Mouse (Mus musculus) colon, adult 2 months (tissue): Measurements from ENCODE around the gene Akt1s1. TPM values are rescaled to one million over a fixed set of nuclear protein-coding genes. Genes with fewer than 3 reads are reported as not detected.

Source experiments
- polyA plus RNA-seq: library from polyadenylated mRNA; depleted of rRNA; stranded (reverse); fragments of >200 nt; gene quantifications from 2 replicates; pipeline ENCODE4 v1.2.3, GENCODE M21; 2012; rRNA removed

Gene Akt1s1
- polyA plus RNA-seq = 188 and 210 TPM in 2 replicates

DNA sequence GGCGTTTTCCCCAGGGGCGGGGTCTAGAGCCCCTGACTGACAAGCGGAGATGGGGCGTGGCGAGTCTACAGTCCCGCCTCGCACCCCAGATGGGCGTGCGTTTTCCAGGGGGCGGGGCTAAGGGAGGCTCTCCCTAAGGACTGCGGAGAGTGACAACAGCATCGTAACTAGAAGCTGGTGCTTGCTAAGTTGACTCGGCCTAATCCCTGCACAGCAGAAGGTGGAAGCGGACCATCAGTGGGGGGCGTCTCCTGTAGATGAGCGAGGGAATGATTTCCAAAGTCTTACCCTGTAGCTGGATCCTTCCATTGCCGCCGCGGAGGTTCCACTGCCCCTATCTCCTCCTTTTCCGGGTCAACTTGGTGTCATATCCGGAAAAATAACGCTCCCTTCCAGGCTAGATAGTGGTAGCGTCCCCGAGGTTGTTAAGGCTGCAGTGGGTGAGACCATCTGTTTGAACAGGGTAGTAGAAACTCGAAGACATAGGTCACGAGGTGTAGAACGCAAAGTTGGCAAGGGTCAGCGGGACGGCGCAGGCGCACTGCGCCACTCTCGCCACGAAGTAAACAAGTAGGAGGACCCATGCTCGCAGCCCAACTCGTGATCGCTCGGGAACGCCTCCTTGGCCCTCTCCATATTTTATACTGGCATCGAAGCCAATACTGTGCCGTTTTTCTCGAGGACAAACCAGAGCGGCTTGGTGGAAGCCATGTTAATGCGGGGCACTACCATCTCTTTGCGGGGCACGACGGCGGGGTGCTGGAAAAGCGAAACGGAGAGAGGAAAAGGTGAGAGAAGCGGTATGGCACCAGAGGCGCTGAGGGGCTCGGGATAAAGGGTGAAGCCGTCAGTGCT is at the start of gene Akt1s1, which contains the start of gene Tbc1d17:
Gene Akt1s1, plus strand, starts transcription at position 431 of the 855 bp plus-strand sequence.
Gene Tbc1d17, minus strand, starts transcription at position 519 of the 855 bp plus-strand sequence.

DNA sequence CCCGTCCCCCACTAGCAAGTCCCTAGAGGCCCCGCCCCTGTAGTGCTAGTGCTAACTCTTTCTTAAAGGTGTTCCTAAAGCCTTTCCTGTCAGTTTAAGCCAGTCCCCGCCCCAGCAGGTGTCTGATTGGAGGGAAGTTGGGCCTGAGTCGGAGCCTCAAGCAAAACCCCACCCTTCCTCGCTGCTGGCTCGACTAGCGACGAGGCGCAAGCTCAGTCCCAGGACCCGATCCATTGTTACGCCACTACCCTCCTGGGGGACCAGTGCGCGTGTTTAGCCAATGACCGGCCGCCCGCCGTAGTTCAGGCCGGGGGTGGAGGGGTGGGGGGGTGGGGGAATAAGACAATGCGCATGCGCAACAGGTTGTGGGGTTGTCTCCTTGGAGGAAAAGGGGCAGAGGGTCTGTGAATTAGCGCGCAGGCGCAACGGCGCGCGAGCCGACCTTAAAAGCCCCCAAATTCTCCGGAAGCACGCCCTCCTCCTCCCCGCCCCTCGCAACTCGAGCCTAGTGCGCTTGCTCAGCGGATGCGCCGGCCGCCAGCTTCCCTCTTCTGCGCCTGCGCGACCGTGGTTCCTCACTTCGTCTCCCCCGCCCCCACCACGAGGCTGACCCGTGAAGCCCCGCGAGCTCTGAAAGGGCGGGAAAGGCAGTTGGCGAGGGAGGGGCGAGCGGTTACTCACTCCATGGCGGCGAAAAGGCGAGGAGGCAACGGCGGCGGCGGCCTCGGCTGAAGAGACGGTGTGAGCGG is 32.9 kb upstream of the Akt1s1 start, which contains the start of the genes Nup62 and Il4i1:
Gene Nup62, plus strand, starts transcription at position 368 of the 749 bp plus-strand sequence.
Gene Il4i1, plus strand, starts transcription at position 667 of the 749 bp plus-strand sequence.

DNA sequence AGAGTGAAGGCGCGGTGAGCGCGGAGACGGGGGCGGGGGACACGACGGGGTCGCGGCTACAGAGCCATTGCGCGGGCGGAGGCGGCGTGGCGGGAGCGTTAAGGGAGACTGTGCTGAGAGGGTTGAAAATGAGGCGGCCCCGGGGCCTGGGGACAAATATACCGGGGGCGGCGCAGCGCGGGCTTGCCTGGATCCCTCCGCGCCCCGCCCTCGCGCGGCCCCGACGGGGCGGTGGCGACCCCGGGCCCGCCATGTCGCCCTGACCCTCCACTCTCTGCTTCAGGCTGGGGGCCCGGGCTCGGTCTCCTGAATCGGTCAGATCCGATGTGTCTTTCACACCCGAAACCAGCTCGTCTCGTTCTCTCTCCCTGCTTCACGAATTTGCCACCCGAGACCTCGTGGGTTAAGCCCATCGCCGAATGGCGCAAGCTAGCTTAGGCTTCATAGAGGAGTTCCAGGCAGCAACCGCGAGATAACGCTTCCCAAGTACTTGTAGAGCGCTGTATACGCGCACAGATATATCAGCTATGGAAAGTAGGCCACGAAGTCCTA is 32.2 kb upstream of the Akt1s1 start, which contains the start of gene Atf5:
Gene Atf5, minus strand, starts transcription at position 189 of the 552 bp plus-strand sequence.

DNA sequence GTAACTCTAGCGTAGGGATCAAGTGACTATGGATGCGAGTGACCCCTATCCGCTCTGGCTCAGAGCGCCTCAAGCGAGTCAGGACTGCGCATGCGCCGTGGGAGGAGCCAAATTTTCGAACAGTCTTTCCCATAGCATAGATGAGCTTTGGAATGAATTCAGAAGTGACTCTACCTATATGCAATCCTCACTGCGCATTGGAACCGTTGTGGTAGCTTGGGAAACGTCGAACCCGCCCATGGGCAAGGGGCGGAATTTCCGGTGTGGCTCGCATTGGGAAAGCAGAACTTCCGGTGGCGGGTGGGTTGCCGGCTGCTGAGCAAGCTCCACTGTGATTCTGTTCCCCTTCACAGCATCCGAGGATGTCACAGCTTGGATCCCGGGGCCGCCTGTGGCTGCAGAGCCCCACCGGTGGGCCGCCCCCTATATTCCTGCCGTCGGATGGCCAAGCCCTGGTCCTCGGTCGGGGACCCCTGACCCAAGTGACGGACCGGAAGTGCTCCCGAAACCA is 8.3 kb downstream of the Akt1s1 start, which contains the start of gene Pnkp:
Gene Pnkp, plus strand, starts transcription at position 98 of the 511 bp plus-strand sequence.

DNA sequence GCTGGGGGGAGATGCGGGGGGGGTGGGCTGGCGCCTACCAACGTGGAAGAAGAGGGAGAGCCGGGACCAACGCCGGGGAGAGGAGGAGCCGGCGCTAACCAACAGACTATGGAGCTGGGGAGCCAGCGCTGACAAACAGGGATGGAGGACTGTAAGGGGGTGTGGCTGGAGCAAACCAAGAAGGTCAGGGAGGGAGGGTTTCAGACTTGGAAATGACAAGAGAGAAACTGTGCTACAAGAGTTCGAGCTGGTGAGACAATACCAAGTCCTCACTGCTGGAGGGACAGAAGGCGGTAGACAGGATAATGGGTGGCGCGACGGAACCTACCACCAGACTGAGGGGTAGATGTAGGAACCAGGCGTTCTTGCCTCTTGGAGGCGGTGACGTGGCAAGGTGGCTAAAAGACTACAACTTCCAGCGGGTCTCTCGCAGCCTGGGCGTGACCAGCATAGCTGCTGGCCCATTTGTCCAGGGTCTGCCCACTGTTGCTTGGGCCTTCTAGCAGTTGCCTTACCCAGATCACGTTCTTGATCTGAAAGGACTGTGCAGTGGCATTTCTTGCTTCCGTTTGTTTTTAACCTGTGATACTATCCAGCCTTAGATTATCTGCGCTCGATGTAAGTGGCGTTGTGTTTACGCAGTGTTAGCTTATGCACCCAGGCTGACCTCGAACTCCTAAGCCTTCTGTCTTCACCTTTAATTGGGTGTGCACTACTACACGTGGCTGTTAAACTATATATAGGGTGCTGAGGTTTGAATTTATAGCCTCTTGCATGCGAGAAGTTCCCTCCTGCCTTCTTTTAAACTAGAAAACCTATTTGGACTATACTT is 21.1 kb downstream of the Akt1s1 start, which contains the start of gene Ptov1:
Gene Ptov1, minus strand, starts transcription at position 92 of the 832 bp plus-strand sequence.

DNA sequence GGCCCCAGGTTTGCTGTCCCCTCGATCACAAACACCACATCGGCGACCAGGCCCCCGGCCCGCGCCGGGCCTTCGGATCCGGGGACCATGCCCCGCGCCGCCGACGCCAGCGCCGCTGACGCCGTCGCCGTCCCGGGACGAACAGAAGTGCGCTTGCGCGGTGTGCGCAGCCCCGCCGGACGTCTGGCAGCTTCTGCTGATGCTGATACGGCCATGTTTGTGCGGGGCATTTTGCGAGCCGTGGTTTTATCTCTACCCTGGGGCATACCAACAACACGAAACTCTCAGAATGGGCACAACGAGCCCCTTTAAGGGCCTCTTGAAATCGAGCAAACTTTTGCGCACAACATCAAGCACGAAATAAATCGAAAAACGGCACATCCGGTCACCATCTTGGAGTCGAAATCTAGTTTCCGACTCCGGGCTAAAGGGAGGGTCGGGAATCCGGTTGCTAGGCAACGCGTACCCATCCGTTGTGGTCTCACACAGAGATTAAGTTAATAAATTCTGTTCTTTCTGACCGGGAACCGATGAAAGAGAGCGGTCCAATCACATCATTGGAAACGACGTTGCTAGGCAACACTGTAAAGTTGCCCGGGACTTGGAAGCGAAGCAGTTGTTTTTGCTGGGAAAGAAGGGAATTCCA is 43.6 kb downstream of the Akt1s1 start, which contains the start of gene Med25:
Gene Med25, minus strand, starts transcription at position 437 of the 646 bp plus-strand sequence.

DNA sequence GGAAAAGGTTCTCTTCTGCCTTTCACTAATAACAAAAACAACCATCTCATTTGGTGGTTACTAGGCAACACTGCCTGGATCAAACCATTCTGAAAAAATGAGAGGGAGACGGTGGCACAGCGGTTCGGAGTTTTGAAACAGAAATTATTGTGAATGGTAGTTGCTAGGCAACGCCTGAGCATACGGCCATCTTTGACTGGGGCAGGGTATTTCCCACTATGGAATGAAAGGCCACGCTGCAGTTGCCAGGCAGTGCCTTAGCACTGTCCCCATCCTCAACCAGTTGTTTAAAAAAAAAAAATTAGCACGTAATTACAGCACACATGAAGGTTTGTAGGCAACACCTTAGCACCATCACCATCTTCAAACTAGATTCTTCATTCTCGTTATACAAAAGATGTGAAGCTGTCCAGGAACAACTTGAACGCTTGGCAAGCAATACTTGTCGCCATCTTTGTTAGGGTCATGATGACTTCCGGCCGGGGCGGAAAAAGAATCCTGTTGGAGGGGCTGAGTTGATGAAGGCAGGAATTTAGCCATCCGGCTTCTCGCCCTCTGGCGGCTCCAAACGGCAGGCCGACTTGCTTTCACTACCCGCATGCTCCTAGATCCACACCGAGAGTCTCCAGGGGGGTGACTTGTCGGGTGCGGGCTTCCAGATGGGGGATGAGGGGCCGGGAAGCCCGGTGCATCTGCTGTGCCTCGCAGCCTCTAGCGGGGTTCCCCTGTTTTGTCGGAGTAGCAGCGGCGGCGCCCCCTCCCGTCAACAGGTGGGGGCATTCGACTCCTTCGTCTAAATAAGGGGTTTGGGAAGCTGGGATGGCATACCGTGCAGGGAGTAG is 47.0 kb downstream of the Akt1s1 start, which contains the start of gene Fuz:
Gene Fuz, plus strand, starts transcription at position 487 of the 842 bp plus-strand sequence.

Other genes starting within 250 kb of the Akt1s1 start
- 365 and 409 TPM in 2 replicates for gene Myh14, start 178.1 kb upstream of the Akt1s1 start, polyA plus RNA-seq
- not detected in 2 replicates for gene Izumo2, start 140.2 kb upstream of the Akt1s1 start, polyA plus RNA-seq
- 44.8 and 45.6 TPM in 2 replicates for gene Vrk3, start 100.6 kb upstream of the Akt1s1 start, polyA plus RNA-seq
- 0.19 and 0.26 TPM in 2 replicates for gene Zfp473, start 97.9 kb upstream of the Akt1s1 start, polyA plus RNA-seq
- 61.5 and 65.7 TPM in 2 replicates for gene Nup62, start 32.9 kb upstream of the Akt1s1 start, polyA plus RNA-seq
- 7.8 and 10.3 TPM in 2 replicates for gene Il4i1, start 32.6 kb upstream of the Akt1s1 start, polyA plus RNA-seq
- gene Atf5, start 32.3 kb upstream of the Akt1s1 start, polyA plus RNA-seq = 85.4 and 120 TPM in 2 replicates
- gene Tbc1d17, start 88 bp downstream of the Akt1s1 start, polyA plus RNA-seq = 71.5 and 99.3 TPM in 2 replicates
- 53.4 and 64.9 TPM in 2 replicates for gene Pnkp, start 8.1 kb downstream of the Akt1s1 start, polyA plus RNA-seq
- gene Ptov1, start 20.8 kb downstream of the Akt1s1 start, polyA plus RNA-seq = 241 and 272 TPM in 2 replicates
- 304 and 344 TPM in 2 replicates for gene Med25, start 43.7 kb downstream of the Akt1s1 start, polyA plus RNA-seq
- gene Fuz, start 47.1 kb downstream of the Akt1s1 start, polyA plus RNA-seq = 59.1 and 65.3 TPM in 2 replicates
- gene Ap2a1, start 80.5 kb downstream of the Akt1s1 start, polyA plus RNA-seq = 94.2 and 104 TPM in 2 replicates
- gene Tsks, start 94.2 kb downstream of the Akt1s1 start, polyA plus RNA-seq = not detected in 2 replicates
- gene Cpt1c, start 125.9 kb downstream of the Akt1s1 start, polyA plus RNA-seq = 14.6 and 20.4 TPM in 2 replicates
- gene Prmt1, start 137.6 kb downstream of the Akt1s1 start, polyA plus RNA-seq = 75.9 and 81.7 TPM in 2 replicates
- 114 and 134 TPM in 2 replicates for gene Irf3, start 148.7 kb downstream of the Akt1s1 start, polyA plus RNA-seq
- gene Bcl2l12, start 149.7 kb downstream of the Akt1s1 start, polyA plus RNA-seq = 32.2 and 35.0 TPM in 2 replicates
- gene Scaf1, start 167.4 kb downstream of the Akt1s1 start, polyA plus RNA-seq = 82.6 and 102 TPM in 2 replicates
- gene Rras, start 169.0 kb downstream of the Akt1s1 start, polyA plus RNA-seq = 123 and 160 TPM in 2 replicates
- 7.7 and 10.0 TPM in 2 replicates for gene Prr12, start 203.9 kb downstream of the Akt1s1 start, polyA plus RNA-seq
- 98.1 and 100 TPM in 2 replicates for gene Nosip, start 213.4 kb downstream of the Akt1s1 start, polyA plus RNA-seq
- gene Prrg2, start 213.7 kb downstream of the Akt1s1 start, polyA plus RNA-seq = 140 and 174 TPM in 2 replicates
- 118 and 163 TPM in 2 replicates for gene Rcn3, start 243.2 kb downstream of the Akt1s1 start, polyA plus RNA-seq